Mouse (Mus musculus): ENCODE data around the gene Dst. TPM values are rescaled to one million over a fixed set of nuclear protein-coding genes. Genes with fewer than 3 reads are reported as not detected.

Gene Dst
- polyA plus RNA-seq, 1 experiment from 2014 or later, result 29.4 TPM

DNA sequence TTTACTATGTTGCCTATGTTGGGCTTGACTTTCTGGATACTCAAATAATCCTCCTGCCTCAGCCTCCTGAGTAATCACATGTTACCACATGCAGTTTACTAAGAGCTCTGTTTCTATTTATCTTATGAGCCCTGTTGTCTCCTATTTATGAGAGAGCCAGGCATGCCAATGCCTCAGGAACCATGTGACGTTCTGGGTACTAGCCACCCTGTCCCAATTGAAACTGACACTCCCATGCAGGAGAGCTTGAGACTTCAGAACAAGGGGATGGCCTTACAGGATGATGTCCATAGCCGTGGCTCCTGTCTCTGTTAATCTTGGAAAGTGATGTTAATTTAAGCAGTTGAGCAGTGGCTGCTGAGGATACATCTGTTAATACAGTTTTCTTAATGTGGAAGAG is 220.8 kb downstream of the Dst start:
- no peaks in the 10 kb centered on the region for H3K36me3 ChIP-seq (ENCODE audit: poor library complexity, severe bottlenecking)
- H3K9ac ChIP-seq, result no peak overlapping the region
- peaks cover 7% of the 10 kb centered on the region; the same call in 1 of the 2 replicates for H3K4me1 ChIP-seq
- no peaks in the 10 kb centered on the region for H3K27me3 ChIP-seq
- ATAC-seq, result no peak
- 89% methylated on average over 2 of the region's 2 CpGs for WGBS
- H3K4me3 ChIP-seq, result no peak overlapping the region
- H3K9me3 ChIP-seq (replicated peaks), result no peaks in the 10 kb centered on the region
- H3K27ac ChIP-seq, result no peak overlapping the region
- H3K4me2 ChIP-seq, result no peak overlapping the region

DNA sequence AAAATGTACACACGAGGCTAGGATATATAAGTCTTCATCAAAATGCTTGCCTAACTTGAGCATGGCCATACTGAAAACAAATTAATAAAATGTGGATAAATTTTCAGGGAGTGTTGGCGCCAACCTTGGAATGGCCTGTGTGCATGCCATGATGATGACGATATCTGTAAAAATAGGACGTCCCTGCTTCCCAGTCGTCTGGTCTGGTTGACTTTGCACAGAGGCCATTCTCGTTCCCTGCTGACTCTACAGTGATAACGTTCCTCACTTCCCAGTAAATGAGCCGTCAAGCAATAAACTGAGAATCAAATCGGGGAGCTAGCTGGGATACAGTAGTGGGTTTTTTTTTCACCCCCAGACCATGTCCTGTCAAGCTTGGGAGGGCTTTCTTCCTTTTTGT is 221.7 kb downstream of the Dst start:
- Histone ChIP-seq H3K9me3 (replicated peaks) (no peaks in the 10 kb centered on the region), H3K27ac (no peak overlapping the region), H3K4me3 (no peak overlapping the region), H3K9ac (no peak overlapping the region), H3K36me3 (ENCODE audit: poor library complexity, severe bottlenecking) (no peaks in the 10 kb centered on the region), H3K4me2 (no peak overlapping the region), H3K4me1 (peaks cover 12% of the 10 kb centered on the region; the same call in 1 of the 2 replicates), H3K27me3 (no peaks in the 10 kb centered on the region)
- WGBS, result 89% methylated on average over 9 of the region's 9 CpGs
- ATAC-seq, result no peak

DNA sequence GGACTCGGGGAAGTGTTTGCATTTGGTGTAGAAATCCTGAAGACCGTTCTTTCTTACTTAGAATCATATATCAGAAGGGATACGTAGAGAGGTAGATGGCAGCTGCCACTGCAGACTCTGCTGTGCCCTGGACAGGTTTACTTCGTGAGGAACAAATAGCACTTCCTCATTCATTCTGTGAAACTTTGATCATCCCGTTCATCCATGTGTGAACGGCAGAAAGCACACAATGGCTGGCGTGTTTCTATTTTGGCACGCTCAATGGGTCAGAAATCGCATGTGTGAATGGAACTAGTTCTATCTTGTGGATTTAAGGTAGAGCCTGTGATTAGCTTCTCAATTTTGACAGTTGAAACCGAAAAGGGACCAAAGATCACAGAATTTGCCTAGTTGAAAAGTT is 222.8 kb downstream of the Dst start:
- Histone ChIP-seq H3K27me3 (no peaks in the 10 kb centered on the region), H3K4me2 (no peak overlapping the region), H3K9me3 (replicated peaks) (no peaks in the 10 kb centered on the region), H3K36me3 (ENCODE audit: poor library complexity, severe bottlenecking) (no peaks in the 10 kb centered on the region), H3K4me3 (no peak overlapping the region), H3K9ac (no peak overlapping the region), H3K27ac (no peak overlapping the region), H3K4me1 (peaks cover 12% of the 10 kb centered on the region; the same call in 1 of the 2 replicates)
- WGBS, result 37% methylated on average over 10 of the region's 10 CpGs
- no peak for ATAC-seq

DNA sequence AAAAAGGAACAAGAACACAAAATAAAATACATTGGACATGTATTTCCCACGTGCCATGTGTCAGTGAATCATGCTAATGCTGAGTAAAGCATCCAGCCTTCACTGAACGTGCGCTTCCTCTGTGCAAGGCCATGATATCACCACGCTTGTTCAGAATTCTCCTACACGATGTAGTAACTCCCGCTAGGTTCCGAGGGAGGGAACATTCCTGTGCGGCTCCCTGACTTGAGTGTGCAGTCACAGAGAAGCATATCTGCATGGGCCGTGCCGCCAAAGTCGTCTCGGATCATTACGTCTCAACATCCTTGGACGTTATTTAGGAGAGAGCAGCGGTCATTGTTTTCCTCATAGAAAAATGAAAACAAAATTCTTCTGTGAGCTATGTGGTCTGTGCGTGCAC is 224.8 kb downstream of the Dst start:
- H3K27ac ChIP-seq, result no peak overlapping the region
- no peak overlapping the region for H3K4me2 ChIP-seq
- no peaks in the 10 kb centered on the region for H3K36me3 ChIP-seq (ENCODE audit: poor library complexity, severe bottlenecking)
- no peaks in the 10 kb centered on the region for H3K9me3 ChIP-seq (replicated peaks)
- H3K4me3 ChIP-seq, result no peak overlapping the region
- peaks cover 12% of the 10 kb centered on the region; the same call in 1 of the 2 replicates for H3K4me1 ChIP-seq
- ATAC-seq, result no peak
- no peaks in the 10 kb centered on the region for H3K27me3 ChIP-seq
- no peak overlapping the region for H3K9ac ChIP-seq
- WGBS, result 89% methylated on average over 16 of the region's 16 CpGs

DNA sequence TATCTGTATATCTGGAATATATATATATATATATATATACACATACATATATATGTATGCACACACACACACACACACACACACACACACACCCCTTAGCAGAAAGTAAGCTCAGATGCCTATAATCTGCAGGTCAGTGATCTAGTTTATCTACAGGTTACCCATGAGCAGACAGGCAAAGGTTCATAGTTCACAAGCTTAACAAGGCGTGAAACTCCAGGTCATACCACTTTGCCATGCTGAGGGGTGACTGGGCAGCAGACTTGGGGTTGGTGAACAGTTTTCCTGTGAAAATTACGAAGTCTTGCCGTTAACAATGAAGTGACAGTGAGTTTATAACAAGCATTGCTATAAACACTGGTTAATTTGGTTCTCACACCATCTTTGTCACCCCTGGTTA is 227.5 kb downstream of the Dst start:
- H3K27ac ChIP-seq, result no peak overlapping the region
- H3K4me2 ChIP-seq, result no peak overlapping the region
- H3K27me3 ChIP-seq, result no peaks in the 10 kb centered on the region
- ATAC-seq, result no peak
- 93% methylated on average over 3 of the region's 3 CpGs for WGBS
- H3K9ac ChIP-seq, result no peak overlapping the region
- no peak overlapping the region for H3K4me3 ChIP-seq
- no peaks in the 10 kb centered on the region for H3K9me3 ChIP-seq (replicated peaks)
- no peaks in the 10 kb centered on the region for H3K36me3 ChIP-seq (ENCODE audit: poor library complexity, severe bottlenecking)
- peaks cover 31% of the 10 kb centered on the region for H3K4me1 ChIP-seq

DNA sequence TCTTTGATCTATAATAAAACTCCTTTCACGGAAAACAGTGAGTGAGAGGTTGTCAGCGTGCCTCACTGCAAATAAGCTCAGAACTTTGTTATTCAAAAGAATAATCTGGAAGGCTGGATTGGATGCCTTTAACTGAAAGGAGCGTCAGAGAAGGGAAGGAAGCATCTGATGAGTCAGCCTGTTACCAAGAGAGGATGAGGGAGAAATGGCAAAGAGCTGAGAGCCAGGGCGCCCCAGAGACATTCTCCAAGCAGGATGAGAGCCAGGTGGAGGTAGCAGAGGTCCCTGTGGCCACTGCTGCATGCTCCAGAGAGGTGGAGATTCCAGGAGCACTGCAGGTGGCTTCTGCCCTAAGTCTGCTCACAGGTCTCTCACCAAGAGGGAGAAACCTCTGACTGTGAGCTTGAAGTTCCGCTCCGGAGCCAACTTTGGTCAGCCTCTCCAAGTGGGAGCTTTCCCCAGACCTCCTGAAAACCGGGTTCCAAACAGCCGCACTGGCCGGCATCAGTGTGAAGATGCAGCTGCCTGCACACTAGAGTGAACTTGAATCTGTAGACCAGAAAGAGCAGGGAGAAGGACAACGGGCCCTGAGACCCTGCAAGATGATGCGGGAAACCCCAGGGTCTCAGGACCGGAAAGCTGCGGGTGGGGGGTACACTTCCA is 231.3 kb downstream of the Dst start:
- no peaks in the 10 kb centered on the region for H3K36me3 ChIP-seq (ENCODE audit: poor library complexity, severe bottlenecking)
- no peak overlapping the region for H3K4me3 ChIP-seq
- ATAC-seq, result no peak
- no peaks in the 10 kb centered on the region for H3K9me3 ChIP-seq (replicated peaks)
- H3K27me3 ChIP-seq, result no peaks in the 10 kb centered on the region
- no peak overlapping the region for H3K27ac ChIP-seq
- peaks cover 27% of the 10 kb centered on the region for H3K4me1 ChIP-seq
- 58% methylated on average over 13 of the region's 13 CpGs for WGBS
- no peak overlapping the region for H3K9ac ChIP-seq
- no peak overlapping the region for H3K4me2 ChIP-seq

DNA sequence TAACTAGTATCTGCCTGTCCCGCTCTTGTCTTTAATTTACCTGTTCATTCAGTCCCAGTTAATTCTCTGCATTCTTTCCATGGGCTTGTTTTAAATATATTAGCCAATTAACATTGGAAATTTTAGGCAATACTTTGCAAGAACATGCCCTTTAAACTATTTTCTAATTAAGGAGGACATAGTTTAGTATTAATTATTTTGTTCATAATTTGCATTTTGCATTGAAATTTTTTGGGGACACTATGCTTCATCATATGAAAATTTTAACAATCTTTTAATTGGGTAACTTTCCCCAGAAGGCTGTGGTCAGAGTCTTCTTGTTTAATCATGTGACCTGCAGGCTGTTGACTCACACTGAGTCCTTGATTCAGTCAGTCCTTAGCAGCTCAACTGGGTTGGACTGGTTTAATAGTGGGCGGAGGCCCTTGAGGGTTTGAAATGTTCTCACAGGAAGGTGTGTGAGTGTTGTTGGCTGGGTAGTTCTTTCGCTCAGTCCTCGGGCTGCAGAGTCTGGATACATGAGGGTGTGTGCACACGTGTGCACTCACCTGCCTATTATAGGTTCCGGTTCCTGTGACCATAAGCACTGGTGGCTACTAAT is 231.9 kb downstream of the Dst start:
- Histone ChIP-seq H3K9ac (no peak overlapping the region), H3K4me1 (peaks cover 26% of the 10 kb centered on the region), H3K27me3 (no peaks in the 10 kb centered on the region), H3K36me3 (ENCODE audit: poor library complexity, severe bottlenecking) (no peaks in the 10 kb centered on the region), H3K9me3 (replicated peaks) (no peaks in the 10 kb centered on the region), H3K4me2 (no peak overlapping the region), H3K4me3 (no peak overlapping the region), H3K27ac (no peak overlapping the region)
- ATAC-seq, result 0 out of 2 replicates have a peak, but pooled peaks have one; percentile 39
- 76% methylated on average over 6 of the region's 6 CpGs for WGBS

DNA sequence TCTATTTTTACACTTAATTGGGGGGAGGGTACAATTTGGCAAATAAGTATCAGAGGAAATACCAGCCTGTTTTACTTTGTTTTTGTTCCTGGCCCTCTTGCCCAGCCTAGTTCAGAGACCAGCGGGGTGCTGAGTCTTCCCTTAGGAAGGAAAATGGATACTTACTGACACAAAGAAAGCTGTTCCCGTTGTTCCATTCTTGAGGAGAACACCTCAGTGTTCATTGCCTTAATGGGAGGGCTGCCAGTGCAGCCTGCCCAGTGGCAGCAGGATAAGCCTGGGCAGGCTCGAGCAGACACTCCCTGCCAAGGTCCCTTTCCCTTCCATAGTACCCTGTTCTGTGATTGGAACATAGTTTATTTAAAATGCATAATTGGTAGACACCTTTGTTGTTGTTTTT is 232.7 kb downstream of the Dst start:
- Histone ChIP-seq H3K4me1 (peaks cover 26% of the 10 kb centered on the region), H3K27me3 (no peaks in the 10 kb centered on the region), H3K27ac (no peak overlapping the region), H3K9me3 (replicated peaks) (no peaks in the 10 kb centered on the region), H3K4me2 (no peak overlapping the region), H3K9ac (no peak overlapping the region), H3K4me3 (no peak overlapping the region), H3K36me3 (ENCODE audit: poor library complexity, severe bottlenecking) (no peaks in the 10 kb centered on the region)
- peak; percentile 59; the same call in 1 of the 2 replicates for ATAC-seq
- WGBS, result 30% methylated on average over 3 of the region's 3 CpGs

DNA sequence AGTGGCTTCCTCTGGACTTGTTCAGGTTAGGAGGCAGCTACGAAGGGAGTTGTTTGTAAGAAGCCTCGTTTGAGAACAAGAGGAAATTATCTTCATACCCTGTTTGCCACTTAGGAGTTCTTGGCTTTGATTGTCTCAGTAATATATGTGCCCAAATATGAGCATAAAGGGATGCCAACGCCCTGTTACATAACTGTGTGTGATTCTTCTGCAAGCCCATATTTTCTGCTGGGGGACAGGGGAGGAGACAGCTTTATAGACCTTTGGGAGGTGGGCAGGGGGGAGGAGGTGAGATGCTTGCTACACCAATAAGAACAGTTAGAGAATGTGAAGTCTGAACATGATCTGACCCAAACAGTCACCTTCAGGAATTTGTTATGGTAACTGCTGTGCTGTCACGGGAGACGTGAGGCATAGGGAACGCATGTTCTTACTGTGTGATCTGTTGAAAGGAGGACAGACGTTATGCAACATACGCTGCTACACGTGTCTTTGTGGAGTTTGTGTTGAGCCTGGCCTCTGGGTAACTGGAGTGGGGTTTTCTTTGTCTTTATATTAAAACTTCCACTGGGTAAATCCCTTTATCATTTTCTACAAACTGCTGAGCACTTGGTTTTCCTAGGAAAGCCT is 235.0 kb downstream of the Dst start:
- no peaks in the 10 kb centered on the region for H3K36me3 ChIP-seq (ENCODE audit: poor library complexity, severe bottlenecking)
- no peaks in the 10 kb centered on the region for H3K9me3 ChIP-seq (replicated peaks)
- H3K4me1 ChIP-seq, result peaks cover 26% of the 10 kb centered on the region
- no peak overlapping the region for H3K4me3 ChIP-seq
- H3K9ac ChIP-seq, result no peak overlapping the region
- WGBS, result 60% methylated on average over 9 of the region's 9 CpGs
- H3K4me2 ChIP-seq, result no peak overlapping the region
- H3K27ac ChIP-seq, result no peak overlapping the region
- no peaks in the 10 kb centered on the region for H3K27me3 ChIP-seq
- no peak for ATAC-seq

DNA sequence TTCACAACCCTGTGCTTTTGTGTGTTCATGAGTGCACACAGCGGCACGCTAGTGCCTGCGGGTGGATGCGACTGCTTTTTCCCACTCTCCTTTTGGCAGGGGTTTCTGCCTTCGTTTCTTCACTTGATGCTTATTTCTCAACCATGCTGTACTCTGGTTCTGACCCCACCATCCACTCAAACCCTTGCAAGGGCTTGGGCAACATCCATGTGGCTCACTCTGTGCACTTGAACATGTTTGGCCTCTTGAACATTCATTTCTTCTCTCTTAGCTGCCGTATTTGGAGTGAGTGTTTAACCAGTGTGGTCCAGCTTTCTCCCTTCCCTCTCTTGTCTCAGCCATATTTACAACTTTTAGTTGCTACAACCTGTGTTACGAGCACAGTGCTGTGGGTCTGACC is 236.8 kb downstream of the Dst start:
- Histone ChIP-seq H3K4me2 (no peak overlapping the region), H3K27me3 (no peaks in the 10 kb centered on the region), H3K4me3 (no peak overlapping the region), H3K9me3 (replicated peaks) (no peaks in the 10 kb centered on the region), H3K9ac (no peak overlapping the region), H3K36me3 (ENCODE audit: poor library complexity, severe bottlenecking) (no peaks in the 10 kb centered on the region), H3K4me1 (peaks cover 11% of the 10 kb centered on the region), H3K27ac (no peak overlapping the region)
- 75% methylated on average over 7 of the region's 7 CpGs for WGBS
- no peak for ATAC-seq

DNA sequence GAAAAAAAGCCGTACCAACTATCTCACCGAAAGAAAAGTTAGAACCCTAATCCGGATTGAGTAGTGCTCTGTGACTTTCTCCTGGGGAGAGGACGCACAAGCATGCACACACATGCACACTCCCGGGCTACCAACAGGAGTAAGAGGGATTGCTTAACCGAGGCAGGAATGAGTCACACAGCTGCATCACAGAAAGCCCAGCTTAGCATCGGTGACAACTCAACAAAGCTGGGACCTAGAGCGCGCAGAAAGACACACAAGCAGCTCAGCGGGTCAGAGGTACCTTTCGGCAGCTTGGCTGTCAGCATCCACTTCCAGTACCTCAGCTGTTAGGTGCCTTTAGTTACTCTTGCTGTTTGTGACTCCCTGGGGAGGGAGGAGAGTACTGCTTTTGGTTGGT is 240.0 kb downstream of the Dst start:
- Histone ChIP-seq H3K9me3 (replicated peaks) (no peaks in the 10 kb centered on the region), H3K4me3 (no peak overlapping the region), H3K4me2 (no peak overlapping the region), H3K4me1 (peaks cover 7% of the 10 kb centered on the region; the same call in 1 of the 2 replicates), H3K27ac (no peak overlapping the region), H3K9ac (no peak overlapping the region), H3K27me3 (no peaks in the 10 kb centered on the region), H3K36me3 (ENCODE audit: poor library complexity, severe bottlenecking) (no peaks in the 10 kb centered on the region)
- WGBS, result 94% methylated on average over 11 of the region's 11 CpGs
- ATAC-seq, result no peak

DNA sequence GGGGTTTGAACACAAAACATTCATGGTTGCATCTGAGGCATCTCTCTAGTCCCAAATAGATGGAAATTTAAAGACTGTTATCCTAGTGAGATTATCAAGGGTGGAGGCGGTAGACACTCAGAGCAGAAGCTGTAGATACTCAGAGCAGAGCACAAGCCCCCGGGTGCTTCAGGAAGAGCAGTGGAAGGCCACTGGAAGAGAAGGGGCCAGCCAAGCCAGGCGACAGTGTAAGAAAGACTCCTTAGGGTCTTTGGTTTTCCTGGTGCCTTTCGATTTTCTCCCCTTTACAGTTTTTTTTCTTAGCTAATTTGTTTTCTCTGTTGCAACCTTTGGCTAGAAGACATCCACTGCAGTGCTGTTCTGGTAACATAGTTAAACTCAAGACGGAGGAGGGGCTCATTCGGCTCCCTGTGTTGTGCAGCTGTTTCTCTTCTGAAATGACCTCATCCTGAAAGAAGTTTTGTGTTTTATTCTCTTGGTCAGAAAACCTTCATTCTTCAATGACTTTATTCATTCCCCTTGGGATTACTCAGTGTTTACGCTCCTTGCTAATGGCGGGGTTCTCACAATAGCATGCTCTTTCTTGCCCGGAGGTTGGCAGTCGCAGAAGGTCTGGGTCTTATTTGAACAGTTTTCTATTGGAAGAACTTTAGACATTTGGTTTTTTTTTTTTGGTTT is 242.5 kb downstream of the Dst start:
- Histone ChIP-seq H3K4me2 (no peak overlapping the region), H3K27ac (peak overlapping the region; percentile 78), H3K9ac (no peak overlapping the region), H3K27me3 (no peaks in the 10 kb centered on the region), H3K9me3 (replicated peaks) (no peaks in the 10 kb centered on the region), H3K4me3 (no peak overlapping the region), H3K36me3 (ENCODE audit: poor library complexity, severe bottlenecking) (no peaks in the 10 kb centered on the region), H3K4me1 (peaks cover 7% of the 10 kb centered on the region; the same call in 1 of the 2 replicates)
- peak; percentile 86 for ATAC-seq
- 17% methylated on average over 10 of the region's 10 CpGs for WGBS
